Mouse (Mus musculus) right cerebral cortex, postnatal 36 days (tissue): ENCODE measurements around the gene Evi5.

ENCODE experiments used
- DNase-seq, 2 experiments: peaks; one replicate each; pipeline ENCODE4 v3.0.0; 2022; ENCODE audit warnings: low spot score in 2 of 2, mixed read lengths in 1 of 2

Gene Evi5

DNA sequence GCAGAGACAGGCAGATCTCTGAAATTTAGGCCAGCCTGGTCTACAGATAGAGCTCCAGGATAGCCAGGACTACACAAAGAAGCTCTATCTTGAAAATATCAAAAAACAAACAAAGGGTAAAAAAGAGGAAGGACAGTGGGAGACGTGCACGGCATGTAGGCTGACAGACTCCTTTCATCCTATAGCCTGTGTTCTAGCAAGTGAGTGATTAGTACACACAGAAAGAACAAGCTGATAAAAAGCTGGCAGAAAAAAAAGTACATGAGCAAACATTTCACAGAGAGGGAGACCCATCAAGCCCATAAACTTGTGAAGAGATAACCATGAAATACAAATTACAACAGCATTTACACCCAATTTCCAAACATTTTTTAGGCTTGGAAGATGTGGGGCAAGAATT, 163.2 kb downstream of the Evi5 start:
- no peak for DNase-seq

DNA sequence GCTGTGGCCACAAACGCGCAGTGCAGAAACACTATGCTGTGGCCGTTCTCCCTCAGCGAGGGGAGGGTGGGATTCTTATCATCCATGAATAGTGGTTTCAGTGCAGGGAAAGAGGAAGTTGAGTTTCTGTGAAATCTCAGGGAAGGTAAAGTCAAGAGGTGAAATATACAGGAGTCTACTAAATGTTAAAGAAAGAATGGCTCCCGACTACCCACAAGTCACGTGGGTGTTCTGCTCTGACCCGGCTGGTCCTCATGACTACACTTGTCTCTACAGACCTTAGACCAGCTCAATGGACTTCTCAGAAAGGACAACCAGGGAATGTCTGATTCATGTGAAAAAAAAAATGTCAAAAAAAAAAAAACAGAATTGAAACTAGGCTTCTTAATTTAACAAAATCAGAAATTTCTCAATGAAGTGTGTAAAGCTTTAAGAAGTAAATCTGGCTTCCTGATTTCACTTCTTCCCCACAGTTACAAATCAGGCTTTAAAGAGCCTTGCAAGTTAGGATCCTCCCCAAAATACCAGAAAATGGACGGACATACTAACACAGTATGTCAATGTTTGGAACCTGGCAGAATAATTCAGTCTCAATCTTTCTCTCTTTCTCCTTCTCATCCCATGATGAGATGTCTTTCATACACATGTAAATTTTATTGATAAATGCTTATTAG, 166.6 kb downstream of the Evi5 start:
- no peak for DNase-seq

DNA sequence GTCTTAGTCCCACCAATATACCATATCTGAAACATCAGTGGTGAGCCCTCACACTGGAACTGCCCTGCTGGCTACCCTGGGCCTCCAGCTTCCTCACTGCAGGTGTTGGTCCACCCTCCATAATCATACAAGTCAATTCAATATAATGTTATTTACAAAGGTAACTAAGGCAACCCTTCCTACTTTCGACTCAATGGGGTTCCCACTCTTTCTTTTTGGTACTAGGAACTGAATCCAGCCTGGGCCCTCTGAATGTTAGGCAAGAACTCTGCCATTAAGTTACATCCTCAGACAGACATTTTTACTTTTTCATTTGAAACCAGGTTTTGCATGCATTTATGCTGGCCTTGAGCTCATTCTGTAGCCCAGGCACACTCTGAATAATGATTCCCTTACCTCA, 168.6 kb downstream of the Evi5 start:
- no peak for DNase-seq

DNA sequence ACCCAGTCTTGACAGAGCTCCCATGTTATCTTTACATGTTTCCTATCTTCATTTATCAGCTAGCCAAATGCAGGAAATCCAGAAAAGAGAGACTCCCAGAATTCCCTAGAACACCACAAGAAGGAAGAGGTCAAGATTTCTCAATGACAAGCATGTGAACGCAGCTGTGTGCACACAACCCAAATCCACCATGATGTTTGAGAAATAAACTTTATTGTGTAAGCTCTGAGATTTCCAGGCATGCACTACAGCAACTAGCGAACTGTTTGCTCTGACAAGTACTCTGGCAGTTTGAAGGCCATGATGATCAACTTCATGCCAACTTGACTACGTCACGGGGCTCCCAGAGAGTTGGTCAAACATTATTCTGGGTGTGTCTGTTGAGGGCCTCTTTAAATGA, 169.2 kb downstream of the Evi5 start:
- DNase-seq, result no peak

DNA sequence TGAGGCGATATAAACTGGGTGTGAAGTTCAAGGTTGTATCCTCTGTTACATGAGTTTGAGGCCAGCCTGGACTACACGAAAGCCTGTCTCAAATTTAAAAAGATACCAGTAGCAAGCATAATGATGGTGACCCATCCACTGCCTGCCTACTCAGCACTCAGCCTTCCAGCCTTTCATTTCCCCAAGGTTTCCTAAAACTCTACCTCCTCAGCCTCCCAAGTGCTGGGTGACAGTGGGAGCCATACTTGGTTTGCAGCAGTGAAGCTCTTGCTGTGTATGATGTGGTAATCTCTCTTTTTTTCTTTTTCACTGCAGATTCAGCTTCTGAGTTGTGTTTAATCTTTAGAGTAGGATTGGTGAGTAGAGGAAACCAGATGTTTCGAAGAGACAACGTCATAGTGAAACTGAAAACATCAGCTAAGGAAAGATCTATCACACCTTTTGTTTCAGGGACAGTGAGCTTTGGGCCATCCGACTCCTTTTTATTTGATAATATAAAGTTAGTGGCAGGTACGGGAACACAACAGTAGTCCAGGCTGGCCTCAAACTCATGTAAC, 171.6 kb downstream of the Evi5 start:
- DNase-seq, result no peak

DNA sequence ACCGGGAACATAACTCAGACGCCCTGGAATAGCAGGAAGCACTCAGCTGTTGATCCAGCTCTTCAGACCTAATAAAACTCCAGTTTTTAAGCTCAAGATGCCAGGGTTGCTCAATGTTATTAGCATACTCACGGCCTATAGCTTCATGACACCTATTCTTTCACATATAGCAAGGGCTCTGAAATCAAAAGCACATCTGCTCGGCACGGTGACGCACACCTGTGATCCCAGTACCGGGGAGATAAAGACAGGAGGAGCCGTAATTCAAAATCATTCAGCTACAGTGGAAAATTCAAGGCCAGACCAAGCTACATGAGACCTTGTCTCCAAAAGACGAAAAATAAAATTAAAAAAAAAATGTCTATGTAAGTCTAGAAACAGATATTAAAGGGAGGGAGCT, 173.2 kb downstream of the Evi5 start:
- DNase-seq, result no peak

DNA sequence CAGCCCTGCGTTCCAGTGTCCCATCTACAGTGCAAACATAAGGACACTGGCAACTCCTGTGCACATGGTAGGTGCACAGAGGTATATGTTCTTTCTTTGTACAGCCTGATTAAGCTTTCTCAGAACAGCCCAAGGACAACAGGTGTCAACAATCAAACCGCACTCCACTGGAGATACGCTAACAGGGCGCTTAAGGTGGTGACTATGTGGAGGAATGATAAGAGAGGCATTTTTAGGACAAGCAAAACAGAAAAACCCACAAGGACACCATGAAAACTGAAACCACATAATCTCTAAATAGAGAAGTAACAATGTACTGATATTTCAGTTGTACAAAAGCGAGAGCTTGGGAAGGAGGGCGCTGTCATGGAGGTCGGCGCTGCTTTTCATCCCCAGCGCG, 174.0 kb downstream of the Evi5 start:
- DNase-seq, result no peak

DNA sequence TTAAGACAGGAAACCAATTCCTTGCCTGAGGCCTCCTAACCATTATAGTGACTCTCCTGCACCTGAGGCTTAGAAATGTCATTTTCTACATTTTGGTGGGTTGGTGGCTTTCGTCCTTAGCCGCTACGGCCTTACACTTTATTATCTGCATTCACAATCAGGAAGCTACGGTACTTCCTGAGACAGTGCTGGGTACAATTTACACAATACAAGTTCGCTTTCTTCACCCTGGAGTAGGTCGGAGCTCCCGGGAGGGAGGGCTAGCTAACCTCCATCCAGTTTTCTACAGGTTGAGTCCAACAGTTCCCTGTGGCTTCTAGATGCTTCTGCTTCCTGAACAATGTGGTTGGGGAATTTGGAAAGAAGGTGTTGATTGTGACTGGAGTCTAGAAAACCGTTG, 176.0 kb downstream of the Evi5 start:
- no peak for DNase-seq

DNA sequence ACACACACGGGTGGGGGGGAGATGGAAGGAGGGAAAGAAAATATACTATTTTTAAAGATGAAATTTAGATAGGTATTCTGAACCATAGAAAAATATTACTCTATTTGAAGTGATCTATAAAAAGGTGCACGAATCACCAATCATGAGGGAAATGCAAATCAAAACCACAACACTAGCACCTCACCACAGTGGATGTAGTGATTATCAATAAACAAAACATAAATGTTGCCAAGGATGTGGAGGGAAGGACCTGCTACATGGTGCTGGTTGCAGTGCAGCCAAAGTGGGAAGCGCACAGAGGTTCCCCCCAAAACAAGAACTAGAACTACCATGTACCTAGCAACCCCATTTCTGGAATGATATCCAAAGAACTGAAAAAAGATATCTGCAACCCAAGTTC, 179.9 kb downstream of the Evi5 start:
- no peak for DNase-seq
